Mouse (Mus musculus): ENCODE data around the gene Atp2b4.
"Not testable (repeated sequence)": the region's sequence is repeated elsewhere in the genome, so short reads cannot be mapped to it uniquely, and the experiment has no call there.

The Atp2b4 gene

DNA sequence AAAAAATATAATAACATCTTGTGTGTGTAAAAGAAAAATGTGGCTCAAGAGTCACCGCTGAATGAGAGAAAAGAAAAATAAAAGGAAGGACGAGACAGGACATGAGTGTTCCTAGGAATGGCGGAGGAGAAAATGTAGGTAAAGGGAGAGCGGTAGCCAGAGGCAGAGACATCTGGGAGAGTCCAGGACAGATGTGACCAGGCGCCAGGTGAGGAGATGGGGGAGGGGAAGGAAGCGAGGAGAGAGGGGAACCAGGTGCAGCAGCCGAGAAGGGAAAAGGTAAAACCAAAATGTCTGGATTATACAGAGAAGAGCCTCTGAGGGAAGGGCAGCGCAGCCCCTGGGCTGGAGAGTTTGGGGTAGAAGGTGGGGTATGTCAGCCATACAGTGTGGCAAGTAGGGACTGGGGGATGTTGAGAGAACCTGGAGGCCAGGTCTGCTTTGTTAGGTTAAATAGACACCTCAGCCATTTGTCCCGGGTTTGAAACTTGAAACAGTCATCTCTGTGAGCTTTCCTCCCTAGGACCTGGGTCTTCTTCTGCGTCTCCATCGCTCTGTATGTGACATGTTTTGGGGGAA, 107.2 kb downstream of the Atp2b4 start:
- DNase-seq = no peak

DNA sequence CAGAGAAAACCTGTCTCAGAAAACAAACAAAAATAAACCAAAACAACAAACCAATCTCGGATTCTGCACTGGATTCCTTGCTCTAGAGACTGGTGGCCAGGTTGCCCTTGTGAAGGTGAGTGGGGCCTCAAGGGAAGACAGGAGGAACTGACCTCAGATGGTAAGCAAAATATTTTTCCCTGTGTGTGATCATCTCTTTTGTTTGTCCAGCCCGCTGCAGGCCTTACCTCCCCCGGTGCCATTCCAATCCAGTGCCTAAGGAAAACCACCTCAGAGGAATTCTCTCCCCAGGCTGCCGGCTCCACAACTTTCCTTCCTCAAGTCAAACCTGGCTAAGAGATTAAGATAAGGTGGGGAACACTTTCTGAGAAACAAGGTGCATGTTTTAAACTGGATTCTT, 108.6 kb downstream of the Atp2b4 start:
- no peak for DNase-seq

DNA sequence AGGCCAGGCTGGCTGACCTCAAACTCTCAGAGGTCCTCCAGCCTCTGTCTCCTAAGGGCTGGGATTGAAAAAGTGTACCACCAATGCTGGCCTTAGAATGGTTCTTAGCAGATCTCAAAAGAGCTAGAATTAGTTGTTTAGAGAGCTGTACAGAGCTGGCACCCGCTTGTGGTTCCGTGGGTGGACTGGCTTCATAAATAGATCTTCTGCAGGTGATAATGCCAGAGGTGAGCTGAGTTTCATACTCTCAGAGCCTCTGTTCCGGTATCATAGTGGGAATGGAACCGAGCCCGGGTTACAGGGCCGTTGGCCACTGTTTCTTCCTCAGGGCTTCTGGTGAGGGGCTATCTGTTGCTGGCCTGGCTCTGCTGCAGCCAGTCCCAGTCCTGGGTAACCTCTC, 109.8 kb downstream of the Atp2b4 start:
- no peak for DNase-seq

DNA sequence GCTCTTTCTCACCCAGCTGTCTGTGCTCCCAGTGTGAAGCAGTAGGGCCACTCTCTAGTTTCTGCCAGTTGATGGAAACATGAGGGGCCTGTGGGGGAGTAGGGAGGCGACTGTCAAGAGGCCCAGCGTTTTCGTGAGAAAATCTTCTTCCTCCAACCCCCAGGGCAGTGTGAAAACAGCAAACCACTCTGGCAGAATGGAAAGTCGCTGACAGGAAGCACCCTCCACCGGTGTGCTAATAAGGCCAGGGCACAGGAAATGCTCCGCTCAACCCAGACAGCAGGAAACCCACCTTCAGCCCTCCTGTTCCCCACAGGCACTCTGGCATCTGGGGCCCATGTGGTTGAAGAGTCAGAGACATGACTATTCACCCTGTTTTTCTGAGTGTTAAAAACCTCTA, 110.9 kb downstream of the Atp2b4 start, which contains the start of gene Lax1:
Gene Lax1, minus strand, starts transcription at position 212 of the 400 bp plus-strand sequence.
- DNase-seq = no peak

DNA sequence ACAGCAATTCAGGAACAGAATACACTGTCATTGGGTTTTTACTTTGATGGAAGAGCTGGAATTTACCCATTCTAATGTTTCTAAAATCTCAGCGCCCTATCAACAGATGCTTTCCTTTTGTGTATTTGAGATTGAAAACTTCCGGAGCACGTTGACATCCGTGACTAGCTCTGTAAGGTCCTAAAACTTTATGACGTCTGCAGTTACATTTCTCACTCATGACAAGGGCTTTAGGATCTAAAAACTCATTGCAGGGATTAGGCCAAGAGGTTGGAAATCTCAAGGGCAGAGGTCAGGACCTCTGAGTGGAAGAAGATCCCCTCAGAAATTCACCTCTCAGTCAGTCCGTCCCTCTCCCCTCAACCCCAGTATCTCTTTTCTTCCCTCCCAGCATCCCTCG, 112.5 kb downstream of the Atp2b4 start:
- DNase-seq = no peak

DNA sequence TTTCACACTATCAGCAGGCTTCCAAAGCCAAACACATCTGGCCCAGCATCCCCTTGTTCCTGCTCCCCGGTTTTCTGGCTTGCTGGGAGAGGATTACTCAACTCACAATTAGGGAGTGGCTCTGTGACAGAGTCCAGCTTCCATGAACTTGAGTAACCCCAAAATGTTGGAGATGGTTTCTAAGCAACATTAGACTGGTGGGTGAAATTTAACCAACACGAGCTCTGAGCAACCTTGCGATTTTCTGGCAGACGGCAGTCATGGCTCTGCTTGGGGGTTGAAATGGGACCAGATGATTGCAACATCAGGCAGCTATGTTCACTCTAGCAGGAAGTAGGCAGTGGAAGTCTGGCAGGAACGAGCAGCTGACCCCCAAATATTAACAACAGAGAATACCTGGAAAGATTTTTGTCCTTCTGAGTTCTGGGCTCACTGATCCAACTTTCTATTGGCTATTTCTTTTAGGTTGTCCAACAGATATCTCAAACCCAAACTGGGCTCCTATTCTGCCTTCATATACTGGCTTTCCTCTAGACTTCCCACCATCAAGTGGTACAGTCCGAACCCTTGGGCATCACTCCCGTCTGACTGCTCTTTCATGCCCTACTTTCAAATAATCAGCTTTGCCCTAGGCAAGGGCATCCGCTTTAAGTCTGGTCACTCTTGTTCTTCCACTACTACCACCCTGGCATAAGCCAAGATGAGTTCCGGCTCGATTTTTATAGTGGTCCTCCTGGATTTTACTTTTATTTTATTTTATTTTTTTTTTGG, 114.9 kb downstream of the Atp2b4 start:
- no peak for DNase-seq

DNA sequence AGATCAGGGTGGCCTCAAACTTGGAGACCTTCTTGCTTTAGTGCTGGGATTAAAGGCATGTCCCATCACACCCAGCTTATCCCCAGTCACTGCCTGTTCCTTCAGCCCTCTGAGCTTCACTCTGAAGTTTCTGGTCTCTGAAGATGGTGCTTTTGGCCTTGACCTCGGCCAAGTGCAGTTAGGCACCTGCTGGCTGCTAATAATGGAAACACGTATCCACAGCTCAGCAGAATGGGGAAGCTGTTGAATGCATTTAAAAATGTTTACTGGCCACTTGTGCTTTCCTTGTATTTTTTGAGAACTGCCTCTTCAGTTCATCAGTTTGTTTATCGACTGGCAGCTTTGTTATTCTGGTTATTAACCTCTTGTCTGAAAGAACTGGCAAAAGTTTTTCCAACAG, 129.0 kb downstream of the Atp2b4 start:
- DNase-seq = no peak

DNA sequence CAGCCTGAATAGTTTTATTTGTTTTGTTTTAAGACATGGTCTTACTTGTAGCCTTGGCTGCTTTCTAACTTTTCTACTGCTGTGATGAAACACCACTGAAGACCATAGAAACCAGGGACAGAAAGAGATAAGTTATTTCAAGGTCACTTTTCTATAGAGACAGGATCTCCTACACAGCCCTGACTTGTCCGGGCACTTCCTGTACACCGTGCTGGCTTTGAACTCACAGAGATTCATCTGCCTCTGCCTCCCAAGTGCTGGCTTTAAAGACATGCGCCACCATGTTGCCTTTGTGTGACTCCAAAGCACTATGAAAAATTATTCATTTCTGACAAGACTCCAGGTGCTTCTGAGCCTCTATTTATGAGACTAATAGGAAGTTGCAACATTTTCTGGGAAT, 129.6 kb downstream of the Atp2b4 start:
- DNase-seq = no peak

DNA sequence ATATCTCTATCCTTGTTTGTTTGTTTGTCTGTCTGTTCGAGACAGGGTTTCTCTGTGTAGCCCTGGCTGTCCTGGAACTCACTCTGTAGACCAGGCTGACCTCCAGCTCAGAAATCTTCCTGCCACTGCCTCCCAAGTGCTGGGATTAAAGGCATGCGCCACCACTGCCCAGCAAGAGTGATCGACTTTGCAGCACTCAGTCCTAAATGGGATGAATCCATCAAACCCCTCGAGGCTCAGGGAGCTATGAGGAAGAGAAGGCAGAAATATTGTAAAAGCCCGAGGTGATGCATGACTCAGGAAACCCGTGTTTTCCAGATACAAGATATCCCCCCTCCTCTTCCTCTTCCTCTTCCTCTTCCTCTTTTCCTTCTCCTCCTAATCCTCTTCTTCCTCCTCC, 130.1 kb downstream of the Atp2b4 start:
- no peak for DNase-seq

DNA sequence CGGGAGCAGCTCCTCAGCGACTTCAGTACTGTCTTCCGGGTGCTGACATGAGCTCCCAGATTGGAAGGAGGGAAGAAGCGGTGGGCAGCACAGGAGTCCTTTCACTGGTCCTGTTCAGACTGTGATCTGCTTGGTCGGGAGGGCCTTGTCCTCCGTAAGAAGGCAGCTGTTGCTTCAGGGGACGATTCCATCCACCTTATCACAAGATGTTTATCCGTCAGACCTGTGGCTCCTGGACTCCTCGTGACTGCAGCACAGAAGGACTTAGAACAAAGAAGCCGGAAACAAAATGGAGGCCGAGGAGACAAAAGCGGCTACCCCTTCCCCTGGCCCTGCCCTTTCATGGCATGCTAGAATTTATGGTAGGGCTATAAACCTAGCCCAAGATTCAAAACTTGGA, 130.7 kb downstream of the Atp2b4 start:
- DNase-seq = no peak

DNA sequence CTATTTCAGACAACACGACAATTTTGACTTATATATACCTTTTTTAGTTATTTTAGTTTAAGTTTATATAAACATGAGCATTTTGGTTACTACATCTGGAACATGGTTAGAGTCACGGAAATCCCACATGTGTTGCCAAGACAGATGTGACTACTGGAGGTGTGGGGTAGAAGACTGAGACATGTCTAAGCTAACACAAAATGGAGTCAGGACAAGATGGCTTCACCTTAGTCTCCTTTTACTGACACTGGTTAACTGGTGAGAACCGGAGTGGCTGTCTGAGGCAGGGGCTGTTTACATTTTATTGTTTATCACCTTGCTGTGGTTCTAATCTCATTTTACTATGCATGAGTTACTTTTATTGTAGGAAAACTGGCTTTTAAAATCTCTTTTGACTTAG, 132.2 kb downstream of the Atp2b4 start:
- DNase-seq = no peak

DNA sequence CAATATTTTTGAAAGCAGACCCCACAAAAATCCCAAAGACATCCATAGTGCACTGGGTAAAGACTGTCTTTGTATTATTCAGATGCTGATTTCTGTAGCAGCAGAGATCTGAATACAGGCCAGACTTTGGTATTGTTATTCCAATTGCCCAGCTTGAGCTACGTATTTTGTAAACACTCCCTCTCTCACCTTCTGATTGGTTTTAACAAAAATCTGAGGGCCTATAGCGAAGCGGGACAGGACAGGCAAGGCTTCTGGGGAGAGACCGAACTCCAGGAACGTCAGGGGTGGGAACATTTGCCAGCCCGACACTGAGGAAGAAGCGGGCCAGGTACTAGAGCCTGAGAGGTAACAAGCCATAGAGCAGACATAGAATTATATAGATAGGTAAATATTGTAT, 133.1 kb downstream of the Atp2b4 start:
- DNase-seq = no peak

DNA sequence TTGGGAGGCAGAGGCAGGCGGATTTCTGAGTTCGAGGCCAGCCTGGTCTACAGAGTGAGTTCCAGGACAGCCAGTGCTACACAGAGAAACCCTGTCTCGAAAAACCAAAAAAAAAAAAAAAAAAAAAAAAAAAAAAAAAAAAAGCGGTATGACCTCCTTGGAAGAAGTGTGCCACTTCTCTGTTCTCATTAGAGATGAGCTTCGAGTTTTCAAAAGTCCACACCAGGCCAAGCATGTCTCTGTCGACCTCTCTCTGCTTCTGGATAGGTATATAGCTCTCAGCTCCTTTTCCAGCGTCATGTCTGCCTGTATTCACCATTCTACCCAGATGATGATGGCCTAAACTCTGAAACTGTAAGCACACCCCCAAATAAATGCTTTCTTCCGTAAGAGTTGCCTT, 135.1 kb downstream of the Atp2b4 start:
- not testable (repeated sequence) for DNase-seq

DNA sequence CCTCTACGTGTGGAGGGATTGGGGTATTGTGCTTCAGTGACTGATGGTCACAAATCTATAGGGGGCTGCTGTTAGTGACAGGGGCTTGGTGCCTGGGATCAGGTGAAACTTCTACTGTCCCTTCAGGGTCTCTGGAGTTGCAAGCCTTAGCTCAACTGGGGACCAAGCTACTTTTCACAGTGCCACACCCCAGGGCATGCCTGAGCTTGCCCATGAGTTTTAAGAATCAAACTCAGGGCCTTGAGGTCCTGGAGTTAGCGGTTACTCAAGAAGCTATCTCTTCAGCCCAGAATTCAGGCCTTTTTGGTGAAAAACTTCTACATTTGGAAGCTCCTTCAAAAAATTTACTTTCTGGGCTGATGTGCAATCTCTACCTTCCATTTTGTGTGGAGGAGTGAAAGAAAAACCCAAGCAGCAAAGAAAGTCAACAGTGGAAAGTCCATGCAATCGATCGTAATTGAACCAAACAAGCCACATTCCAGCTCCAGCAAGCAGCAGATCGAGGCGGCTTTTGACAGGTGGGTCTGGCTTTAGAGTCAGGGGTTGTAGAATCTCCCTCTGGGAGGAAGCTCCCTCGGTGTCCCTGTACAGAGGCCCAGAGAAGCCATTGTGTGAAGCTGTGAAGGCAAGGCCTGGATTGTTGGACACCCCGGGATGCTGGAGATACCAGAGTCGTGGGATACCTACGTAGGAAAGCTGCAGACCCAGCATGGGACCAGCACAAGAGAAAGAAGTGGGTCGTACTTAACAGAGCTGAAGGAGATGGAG, 136.5 kb downstream of the Atp2b4 start:
- no peak for DNase-seq

DNA sequence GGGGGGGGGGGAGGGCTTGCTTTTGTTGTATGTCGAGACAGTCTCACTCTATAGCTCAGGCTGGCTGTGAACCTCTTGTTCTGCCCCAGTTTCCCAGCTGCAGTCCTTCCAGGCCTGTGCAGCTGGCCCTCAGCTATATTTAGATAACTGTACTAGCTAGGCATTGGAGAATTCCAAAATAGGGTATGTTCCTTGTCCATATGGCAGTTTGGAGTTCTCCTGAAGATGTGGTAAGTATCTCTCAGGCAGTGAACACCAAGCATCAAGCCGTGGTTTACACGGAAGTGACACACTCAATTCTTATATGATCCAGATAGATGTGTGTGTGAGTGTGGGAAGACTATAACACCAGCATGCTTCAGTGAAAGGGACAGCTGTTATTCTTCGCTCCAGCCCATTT, 137.4 kb downstream of the Atp2b4 start:
- no peak for DNase-seq

DNA sequence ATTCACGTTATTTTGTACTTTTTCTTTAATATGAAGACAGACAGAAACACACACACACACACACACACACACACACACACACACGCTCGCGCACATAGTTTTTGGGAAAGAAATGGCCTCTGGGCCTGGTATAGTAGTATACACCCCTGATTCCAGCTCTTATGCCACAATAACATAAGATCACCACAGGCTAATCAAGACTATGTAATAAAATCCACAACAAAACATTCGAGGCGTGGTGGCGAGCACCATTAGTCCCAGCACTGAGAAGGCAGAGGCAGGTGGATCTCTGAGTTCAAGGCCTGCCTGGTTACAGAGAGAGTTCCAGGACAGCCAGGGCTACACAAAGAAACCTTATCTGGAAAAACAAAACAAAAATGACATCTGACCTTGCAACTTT, 137.9 kb downstream of the Atp2b4 start:
- DNase-seq = no peak

DNA sequence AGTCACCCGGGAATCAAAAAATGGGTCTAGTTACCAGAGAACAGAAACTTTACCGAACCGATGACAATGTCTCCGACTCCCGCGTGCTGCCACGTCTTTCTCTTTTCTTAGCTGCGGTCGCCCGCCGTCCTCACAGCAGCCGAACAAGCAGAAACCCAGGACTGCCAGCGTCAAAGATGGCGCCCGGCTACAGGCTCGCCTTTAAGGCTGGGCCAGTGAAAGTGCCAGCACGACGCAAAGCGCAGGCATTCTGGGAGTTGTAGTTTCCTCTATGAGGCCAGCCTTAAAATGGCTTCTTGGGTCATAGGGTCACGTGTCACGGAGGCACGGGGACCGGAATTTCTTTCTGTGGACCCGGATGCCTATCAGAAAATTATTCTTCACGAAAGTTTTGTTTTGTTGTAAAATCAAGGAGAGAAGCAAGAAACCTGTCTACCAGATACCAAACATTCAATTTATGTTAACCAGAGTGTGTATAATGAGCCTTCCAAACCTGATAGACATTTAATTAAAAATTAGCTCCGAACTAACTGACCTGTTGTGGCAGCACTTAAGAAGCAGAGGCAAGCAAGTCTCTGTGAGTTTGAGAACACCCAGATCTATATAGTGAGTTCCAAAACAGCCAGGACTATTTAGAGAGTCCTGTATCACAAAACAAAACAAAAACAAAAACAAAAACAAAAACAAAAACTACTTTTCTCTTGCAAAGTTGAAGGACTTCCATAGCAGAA, 139.5 kb downstream of the Atp2b4 start, which contains the start of gene Gm38394:
Gene Gm38394, minus strand, starts transcription at position 116 of the 731 bp plus-strand sequence.
- DNase-seq = peak; percentile 85

DNA sequence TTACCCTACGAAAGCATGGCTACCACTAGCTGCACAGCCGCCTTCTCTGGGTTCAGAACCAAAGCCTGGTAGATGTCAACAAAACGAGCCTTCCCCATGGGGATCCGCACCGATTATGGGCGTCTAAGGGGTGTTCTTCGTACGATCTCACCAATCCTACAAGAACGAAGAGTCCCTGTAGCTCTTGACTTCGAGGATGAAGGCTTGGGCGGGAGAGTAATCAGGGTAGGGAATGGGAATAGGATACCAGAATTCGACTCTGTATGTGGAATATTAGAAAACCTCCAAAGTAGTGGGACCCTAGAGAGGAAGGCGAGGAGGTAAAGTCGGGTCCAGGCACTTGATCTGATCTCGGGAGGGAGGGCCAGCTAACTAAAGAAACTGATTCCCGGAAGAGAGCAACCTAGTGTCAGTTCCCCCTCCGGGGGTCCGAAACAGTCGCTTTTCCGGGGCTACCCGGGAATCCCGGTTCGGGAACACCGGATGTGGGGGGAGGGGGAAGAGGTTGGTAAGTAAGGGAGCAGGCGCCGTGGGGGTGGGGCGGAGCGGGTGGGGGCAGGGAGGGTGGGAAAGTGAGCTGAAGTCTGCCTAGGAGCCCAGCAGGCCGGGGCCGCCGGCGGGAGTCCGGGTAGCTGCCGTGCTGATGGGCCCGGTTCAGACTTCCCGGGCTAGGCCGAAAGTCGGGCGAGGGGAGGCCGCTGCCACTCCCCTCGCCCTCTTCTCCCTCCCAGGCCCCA, 140.2 kb downstream of the Atp2b4 start, which contains the start of gene Zbed6:
Gene Zbed6, minus strand, starts transcription at position 420 of the 737 bp plus-strand sequence.
- DNase-seq = peak; percentile 90

DNA sequence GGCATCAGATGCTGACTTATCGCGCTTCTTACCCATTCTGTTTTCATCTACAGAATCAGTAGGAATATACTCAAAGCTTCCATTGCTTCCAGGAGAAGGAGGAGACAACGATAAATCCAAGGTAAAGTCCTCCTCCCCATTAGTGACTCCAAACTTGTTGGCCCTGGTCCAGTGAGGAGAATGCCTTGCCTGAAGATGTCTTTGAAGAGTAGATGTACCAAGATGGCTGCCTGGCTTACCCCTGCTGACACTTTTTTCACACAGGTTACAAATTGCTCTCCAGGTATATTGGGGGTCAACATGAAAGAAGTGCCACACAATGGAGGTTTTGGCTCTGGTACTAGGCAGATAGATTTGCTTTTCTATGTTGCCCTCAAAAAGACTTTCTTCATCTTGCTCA, 142.0 kb downstream of the Atp2b4 start:
- DNase-seq = no peak

DNA sequence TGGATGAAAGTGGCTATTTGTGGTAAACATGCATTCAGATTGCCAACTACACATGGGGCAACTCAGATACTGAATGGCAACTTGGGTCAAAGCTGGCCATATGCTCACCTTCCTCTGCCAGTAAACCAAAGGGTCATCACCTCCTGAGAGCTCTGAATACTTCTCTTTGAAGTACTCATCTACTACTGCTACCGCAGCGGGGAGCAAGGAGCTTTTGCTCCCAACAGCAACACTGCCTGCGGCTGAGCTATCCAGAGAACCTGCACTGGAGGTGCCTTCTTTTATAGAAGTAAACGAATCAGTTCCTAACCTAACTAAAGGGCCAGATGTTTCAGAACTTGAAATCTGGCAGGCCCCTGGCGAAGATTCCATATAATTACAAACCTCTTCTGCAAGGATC, 144.0 kb downstream of the Atp2b4 start:
- DNase-seq = no peak

DNA sequence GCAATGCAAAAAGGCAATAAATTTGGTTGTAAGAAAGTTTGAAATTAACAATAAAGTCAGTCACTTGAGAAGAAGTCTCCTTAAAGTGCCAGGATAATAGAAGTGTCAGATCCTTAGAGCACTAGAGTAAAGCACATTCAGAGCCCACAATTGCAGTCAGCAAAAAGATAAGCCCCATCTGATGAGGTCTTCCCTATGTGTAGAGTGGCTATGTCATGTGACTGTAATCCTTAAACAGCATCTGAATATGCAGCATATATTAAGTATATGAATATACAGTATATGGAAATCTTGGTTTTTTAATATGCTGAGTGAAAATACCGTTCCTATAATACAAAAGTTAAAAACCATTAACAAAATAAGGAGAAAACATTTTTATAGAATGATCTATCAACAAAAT, 147.8 kb downstream of the Atp2b4 start:
- DNase-seq = no peak

DNA sequence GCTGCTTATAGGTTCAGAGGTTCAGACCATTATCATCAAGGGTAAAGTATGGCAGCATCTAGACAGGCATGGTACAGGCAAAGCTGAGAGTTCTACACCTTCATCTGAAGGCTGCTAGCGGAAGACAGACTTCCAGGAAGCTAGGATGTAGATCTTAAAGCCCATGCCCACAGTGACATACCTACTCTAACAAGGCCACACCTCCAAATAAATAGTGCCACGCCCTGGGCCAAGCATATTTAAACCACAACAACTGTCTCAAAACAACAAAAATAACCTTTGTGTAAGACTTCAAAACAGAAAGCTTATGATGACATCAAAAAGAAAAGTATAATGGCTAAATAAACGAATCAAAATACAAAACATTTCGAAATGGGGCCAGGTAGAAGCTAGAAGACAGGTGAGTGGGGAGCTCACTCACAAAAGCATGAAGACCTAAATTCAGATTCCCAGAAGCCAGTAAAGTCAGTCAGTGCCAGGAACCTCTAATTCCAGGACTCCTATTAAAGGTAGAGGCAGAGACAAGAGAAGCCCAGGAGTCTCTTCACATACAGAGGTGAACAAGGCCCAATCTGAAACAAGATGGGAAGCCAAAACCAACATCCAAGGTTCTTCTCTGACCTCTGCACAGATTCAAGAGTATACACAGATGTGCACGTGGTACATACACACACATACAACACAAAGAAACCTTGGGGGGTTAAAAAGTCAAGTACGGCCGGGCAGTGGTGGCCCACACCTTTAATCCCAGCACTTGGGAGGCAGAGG, 150.4 kb downstream of the Atp2b4 start:
- DNase-seq = no peak
